Mouse (Mus musculus): ENCODE data around the gene Psat1.
A peak's percentile ranks its signal among the peaks of the same experiment; 100 is the strongest.

Gene Psat1

DNA sequence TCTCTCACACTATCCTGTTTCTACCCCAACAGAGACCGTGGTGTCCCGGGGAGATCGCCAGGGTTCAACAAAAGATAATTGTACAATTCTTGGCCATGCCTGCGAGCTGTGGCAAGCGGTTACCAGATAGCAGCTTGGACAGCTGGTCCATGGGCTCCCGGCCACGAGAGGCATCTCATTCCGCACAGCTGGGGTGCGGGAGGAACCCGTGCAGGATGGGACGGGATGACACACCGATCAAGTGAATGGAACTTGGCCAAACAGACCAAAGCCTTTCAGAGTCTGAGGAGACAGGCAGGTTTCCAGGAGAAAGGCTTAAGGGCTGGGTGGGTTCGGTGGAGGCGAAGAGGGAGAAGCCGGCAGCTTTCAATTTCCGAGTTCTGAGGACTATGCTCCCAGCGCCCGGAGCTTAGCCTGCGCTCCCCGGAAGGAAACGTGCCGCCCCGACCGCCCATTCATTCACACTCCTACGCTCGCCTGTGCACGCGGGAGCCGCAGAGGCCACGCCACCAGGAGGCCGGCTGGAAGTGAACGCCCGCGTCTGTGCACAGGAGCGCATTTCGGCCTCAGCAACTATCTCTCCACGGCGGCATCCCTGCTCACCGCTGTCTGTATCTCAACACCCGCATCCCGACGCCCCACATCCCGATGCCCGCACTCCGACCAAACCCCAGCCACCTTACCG, 22.8 kb downstream of the Psat1 start:
- DNase-seq: peak; percentile 29

DNA sequence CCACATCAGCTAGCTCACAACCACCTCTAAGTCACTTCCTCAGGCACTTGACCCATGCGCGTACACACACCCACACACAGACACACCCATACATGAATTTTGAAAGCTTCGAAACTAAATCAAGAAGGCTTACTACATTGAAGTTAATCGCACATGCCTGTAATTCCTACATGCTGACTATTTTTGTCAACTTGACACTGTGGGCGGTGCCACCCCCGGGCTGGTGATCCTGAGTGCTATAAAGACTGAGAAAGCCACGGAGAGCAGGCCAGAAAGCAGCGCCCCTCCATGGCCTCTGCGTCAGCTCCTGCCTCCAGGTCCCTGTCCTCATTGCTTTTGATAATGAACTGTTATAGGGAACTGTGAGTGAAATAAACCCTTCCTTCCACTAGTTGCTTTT, 23.7 kb downstream of the Psat1 start:
- DNase-seq: no peak

DNA sequence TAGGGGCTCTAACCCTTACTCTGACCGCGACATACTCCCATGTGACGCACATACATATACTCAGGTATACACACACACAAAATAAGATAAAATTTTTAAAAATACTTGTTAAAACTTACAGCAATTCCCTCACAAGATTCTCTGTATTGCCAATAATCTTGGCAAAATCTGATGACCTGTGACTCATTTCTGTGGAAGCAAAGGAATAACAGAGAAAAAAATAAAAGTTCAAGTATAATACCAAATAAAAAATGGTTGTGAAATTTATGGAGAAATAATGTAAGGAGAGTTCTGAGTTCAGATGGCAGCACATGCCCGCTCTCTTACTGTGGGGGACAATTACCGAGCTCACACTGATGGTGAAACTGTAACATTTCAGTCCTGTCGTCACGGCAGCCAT, 27.8 kb downstream of the Psat1 start:
- DNase-seq: no peak

GRCm38 (mm10) chr19:15918111-15918510, 29.0 kb downstream of the Psat1 start:
- no peak for DNase-seq

DNA sequence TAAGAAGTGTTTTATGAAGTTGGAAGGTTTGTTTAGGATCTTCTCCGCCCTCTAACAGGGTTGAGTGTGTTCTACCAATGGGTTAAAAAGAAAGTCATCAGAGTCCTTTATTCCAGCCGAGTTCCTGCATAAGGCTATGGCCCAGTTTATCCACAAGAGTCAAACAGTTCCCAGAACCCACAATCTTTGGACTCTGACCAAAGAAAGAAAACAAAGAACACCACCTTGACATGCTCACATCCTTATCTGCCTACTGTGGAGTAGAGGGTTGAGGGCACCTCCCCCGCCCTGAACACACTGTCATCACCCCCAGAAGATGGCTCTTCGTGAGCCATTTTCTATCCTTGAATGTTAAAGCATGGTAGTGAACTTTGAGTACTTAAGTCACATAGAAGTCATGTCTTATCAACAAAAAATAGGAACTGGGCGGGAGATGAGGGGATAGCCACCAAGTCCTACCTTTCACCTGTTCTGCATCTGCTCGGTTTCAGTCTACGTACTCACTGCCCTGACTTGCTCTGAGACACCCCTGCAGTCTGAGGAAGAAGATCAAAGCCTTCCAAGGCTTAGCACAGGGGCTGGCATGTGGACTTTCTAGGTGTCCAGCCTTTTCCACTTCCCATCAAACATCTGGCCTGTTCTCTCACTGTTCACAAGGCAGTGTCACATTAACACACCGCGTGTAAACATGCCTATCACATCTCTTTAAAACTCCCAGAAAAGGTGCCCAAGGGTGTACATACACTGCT, 33.7 kb downstream of the Psat1 start:
- DNase-seq: no peak

DNA sequence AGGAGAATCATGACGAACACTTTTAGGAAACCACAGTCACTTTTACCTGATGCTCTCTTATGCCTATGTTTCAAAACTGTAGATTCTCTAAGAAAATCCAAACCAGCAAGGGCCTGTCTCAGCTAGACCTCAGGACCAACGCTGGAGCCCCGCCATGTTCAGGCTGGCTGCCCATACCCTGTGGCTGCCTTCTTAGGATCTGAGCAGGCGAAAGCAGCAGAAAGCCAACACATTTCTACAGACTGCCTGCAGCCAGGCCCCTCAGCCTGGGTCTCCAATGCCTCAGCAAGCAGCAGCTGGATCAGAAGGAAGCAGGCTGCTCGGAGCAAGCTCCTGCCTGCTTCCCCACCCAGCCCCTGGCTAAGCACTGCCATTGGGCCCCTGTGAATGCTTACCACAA, 35.7 kb downstream of the Psat1 start:
- no peak for DNase-seq

- DNase-seq: no peak
These were observed 36.1 kb downstream of the Psat1 start for GRCm38 (mm10) chr19:15910987-15911386.

GRCm38 (mm10) chr19:15910488-15910887, 36.6 kb downstream of the Psat1 start:
- no peak for DNase-seq

GRCm38 (mm10) chr19:15908016-15908415, 39.1 kb downstream of the Psat1 start:
- no peak for DNase-seq

DNA sequence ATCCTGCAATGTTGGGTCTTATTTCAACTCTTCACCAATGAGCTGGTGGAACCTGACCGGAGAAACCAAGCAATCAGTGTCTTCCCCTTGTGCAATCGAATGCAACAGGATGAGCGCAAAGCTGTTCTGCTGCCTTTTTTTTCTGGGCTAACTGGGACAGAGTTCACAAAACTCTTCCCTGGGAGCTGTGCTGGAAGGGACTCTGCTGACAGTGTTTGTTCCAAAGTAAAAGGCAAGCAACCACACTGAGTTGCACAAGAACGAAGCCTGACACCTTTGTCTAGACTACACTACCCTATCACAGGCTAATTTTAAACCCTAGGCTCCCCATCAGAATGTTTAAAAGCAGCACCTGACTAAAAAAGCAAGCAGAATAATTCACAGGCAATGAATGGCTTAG, 42.4 kb downstream of the Psat1 start:
- DNase-seq: no peak

GRCm38 (mm10) chr19:15903508-15904480, 43.3 kb downstream of the Psat1 start:
- DNase-seq: no peak

GRCm38 (mm10) chr19:15895681-15896080, 51.5 kb downstream of the Psat1 start:
- no peak for DNase-seq

DNA sequence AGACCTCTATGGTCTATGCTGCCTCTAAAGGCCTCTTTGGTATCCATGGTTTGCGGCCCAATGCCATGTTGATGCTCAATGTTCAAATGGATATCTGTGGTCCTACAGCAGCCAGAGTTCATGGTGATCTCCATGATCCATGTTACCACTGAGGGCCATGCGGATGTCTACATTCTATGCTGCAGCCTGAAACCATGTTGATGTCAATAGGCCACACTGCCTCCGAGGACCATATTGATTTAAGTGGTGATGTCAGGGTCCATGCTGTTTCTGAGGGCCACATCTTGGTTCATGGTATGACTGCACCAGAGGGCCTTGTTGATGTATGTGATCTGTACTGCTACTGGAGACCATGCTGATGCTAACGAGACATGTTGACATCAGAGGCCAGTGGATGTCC, 55.0 kb downstream of the Psat1 start:
- no peak for DNase-seq

- DNase-seq: no peak
These were observed 58.7 kb downstream of the Psat1 start for GRCm38 (mm10) chr19:15888466-15888865.

- no peak for DNase-seq
These were observed 64.3 kb downstream of the Psat1 start for GRCm38 (mm10) chr19:15882705-15883426.

DNA sequence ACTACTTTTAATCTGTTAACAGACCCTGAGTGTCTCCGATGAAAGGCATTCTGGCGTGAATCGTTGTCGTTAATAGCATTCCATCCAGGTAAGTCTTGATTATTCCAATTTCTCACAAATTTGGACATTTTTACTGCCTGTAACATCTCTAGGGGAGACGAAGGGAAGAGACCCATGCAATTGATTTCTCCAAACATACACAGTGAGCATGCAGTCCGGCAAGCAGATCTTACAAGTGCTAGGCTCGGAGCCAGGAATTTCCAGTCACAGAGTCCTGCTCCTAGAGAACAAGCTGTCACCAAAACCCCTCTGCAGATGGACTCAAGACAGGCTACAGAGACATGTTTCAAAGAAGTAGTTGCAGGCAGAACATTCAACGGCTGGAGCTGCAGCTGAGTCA, 66.4 kb downstream of the Psat1 start:
- no peak for DNase-seq

GRCm38 (mm10) chr19:15879271-15879670, 67.9 kb downstream of the Psat1 start:
- no peak for DNase-seq

- DNase-seq: no peak
These were observed 78.1 kb downstream of the Psat1 start for GRCm38 (mm10) chr19:15868865-15869698.

- DNase-seq: no peak
These were observed 80.3 kb downstream of the Psat1 start for GRCm38 (mm10) chr19:15866851-15867250.

DNA sequence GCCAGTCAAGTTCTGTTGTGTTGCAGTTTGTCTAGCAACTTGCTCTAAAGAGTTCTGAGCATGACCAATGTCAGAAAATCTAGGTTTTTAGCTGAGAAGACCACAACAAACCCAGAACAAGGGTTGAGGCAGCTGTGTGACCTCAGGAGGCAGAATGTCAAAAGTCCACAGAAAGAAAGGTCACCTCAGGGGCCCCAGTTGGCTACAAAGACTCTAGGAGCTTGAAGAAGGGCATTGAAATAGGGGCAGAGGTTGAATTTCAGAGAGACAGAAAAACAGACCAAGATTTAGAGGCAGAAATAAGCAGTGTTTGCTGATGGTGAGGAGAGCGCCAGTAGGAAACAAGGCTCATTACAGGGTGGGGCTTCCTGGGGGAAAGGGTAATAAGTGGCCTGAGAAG, 81.0 kb downstream of the Psat1 start:
- no peak for DNase-seq

- DNase-seq: no peak
These were observed 81.7 kb downstream of the Psat1 start for GRCm38 (mm10) chr19:15865431-15865830.

DNA sequence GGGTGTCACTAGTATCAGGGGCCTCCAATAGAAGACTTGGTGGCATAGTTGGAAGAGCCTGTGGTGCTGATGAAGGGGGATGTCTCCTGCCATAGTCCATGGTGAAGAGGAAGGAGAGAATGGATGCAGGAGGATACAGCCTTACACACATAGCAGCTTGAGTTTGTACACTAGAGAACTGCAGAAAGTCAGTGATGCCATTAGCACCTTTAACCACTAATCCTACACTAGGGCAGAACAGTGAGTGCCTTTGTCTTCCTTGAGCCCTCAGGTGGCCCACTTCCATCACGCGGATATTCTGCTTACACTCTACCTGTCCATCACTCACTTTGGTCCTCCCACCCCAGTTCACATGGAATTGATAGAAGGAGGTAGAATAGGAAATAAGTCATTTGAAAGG, 83.0 kb downstream of the Psat1 start:
- no peak for DNase-seq

Measured in cerebellum, adult 11 months (tissue).